Mouse (Mus musculus) spleen, adult 2 months (tissue): Measurements from ENCODE around the gene Fam117a.

ENCODE experiments used
- CTCF ChIP-seq: fragments of 200-500 bp; IDR thresholded peaks from 2 replicates; pipeline ENCODE4 v1.5.1; 2011; ENCODE audit warnings: mild to moderate bottlenecking, inconsistent platforms; ENCODE audit not compliant: insufficient read depth, insufficient read length, insufficient replicate concordance; ENCODE audit errors: extremely low read depth
- POLR2A ChIP-seq: fragments of 200-500 bp; IDR thresholded peaks from 2 replicates; pipeline ENCODE4 v1.6.1; 2011; ENCODE audit warnings: low read depth, low read length, inconsistent platforms

DNA sequence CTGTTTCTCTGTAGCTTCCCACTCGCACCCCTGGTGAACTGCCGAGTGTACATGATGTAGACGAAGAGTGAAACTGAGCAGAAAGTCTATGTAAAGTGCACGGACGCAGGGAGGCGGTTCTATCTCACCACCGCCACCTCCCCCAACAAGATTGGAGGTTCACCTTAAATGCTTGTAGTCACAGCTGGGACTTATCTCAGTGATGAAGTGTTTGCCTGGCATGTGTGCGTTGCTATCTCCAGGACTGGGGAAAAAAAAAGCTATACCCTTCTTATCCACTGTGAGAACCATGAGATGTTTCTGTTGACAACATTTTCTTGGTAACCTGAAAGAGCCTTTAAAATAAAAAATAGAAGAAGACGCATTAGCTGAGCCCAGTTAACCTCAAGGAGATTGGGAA lies 18.7 kb upstream of the Fam117a start:
- TF ChIP-seq CTCF: no peak
- no peak for TF ChIP-seq POLR2A
